Comparison of ENCODE assay signal across 13 mouse cellular contexts in genomic region chr9:68381871-68382270, GRCm38 (mm10).
A peak's percentile ranks its signal among the peaks of the same experiment; 100 is the strongest.
DNase-seq lines count a peak whose midpoint lies in the region; ATAC-seq and TF ChIP-seq lines count a peak whose summit lies in the region.
"Had no signal": no experiment of that assay in that cellular context is flagged by ENCODE, and none has a peak within 500 bp of the region (broad histone marks: within the 10 kb centered on the region; RNA-seq: fewer than 3 reads in every experiment).

No protein-coding gene starts in this region.

- ATAC-seq in intestine, postnatal 0 days: no peak
- ATAC-seq in intestine, embryonic 16.5 days: no peak
- ATAC-seq in midbrain, postnatal 0 days (ENCODE audit: low FRiP score): no peak
- no peak for ATAC-seq in midbrain, embryonic 15.5 days (replicated peaks)

- no peaks in the 10 kb centered on the region for H3K4me1 ChIP-seq in intestine, postnatal 0 days (replicated peaks; ENCODE audit: control insufficient read depth, insufficient read depth, low read length)
- H3K4me1 ChIP-seq in intestine, embryonic 16.5 days (ENCODE audit: control insufficient read depth, insufficient read depth, low read length): no peaks in the 10 kb centered on the region
- 0 out of 2 replicates have a peak, but pooled peaks cover 3% of the 10 kb centered on the region for H3K4me1 ChIP-seq in midbrain, postnatal 0 days (ENCODE audit: insufficient read depth, low read length)
- H3K4me1 ChIP-seq in midbrain, embryonic 15.5 days: no peaks in the 10 kb centered on the region

- no peaks in the 10 kb centered on the region for H3K9me3 ChIP-seq in intestine, postnatal 0 days (ENCODE audit: control insufficient read depth)
- no peaks in the 10 kb centered on the region for H3K9me3 ChIP-seq in intestine, embryonic 16.5 days (ENCODE audit: control insufficient read depth, low read length)
- no peaks in the 10 kb centered on the region for H3K9me3 ChIP-seq in midbrain, postnatal 0 days (ENCODE audit: low read length)
- no peaks in the 10 kb centered on the region for H3K9me3 ChIP-seq in midbrain, embryonic 15.5 days
- H3K9me3 ChIP-seq: midbrain, embryonic 12.5 days had no signal

- TF ChIP-seq CTCF in intestine, postnatal 0 days (IDR thresholded peaks at IDR 0.05; ENCODE audit: low read depth): peak; percentile 39
- TF ChIP-seq CTCF in midbrain, postnatal 0 days (IDR thresholded peaks at IDR 0.05): peak; percentile 51

- 84% methylated on average over 6 of the region's 6 CpGs for WGBS in intestine, postnatal 0 days
- WGBS in intestine, embryonic 16.5 days: 83% methylated on average over 6 of the region's 6 CpGs
- 84% methylated on average over 6 of the region's 6 CpGs for WGBS in midbrain, postnatal 0 days
- WGBS in midbrain, embryonic 15.5 days: 89% methylated on average over 6 of the region's 6 CpGs

- H3K27me3 ChIP-seq in intestine, postnatal 0 days (replicated peaks; ENCODE audit: control insufficient read depth, insufficient read depth, low read length): no peaks in the 10 kb centered on the region
- no peaks in the 10 kb centered on the region for H3K27me3 ChIP-seq in intestine, embryonic 16.5 days (replicated peaks; ENCODE audit: control insufficient read depth, insufficient read depth, low read length)
- no peaks in the 10 kb centered on the region for H3K27me3 ChIP-seq in midbrain, postnatal 0 days (ENCODE audit: insufficient read depth, low read length)
- H3K27me3 ChIP-seq in midbrain, embryonic 15.5 days (replicated peaks): no peaks in the 10 kb centered on the region
- H3K27me3 ChIP-seq: midbrain, embryonic 12.5 days had no signal

- DNase-seq in adrenal gland, adult (ENCODE audit: inconsistent age in 2 of 2, low spot score in 1 of 2): peak; percentile 39 to 77
- no peak for DNase-seq in adrenal gland, postnatal 4 days (ENCODE audit: low spot score in 2 of 2)
- DNase-seq in midbrain, postnatal 0 days (ENCODE audit: low spot score): no peak
- peak; percentile 11 for DNase-seq in testis, postnatal 14 days (ENCODE audit: low spot score)
- no peak for DNase-seq in ovary, postnatal 36 days (ENCODE audit: low spot score)
- DNase-seq: gastrocnemius, postnatal 36 days; kidney, adult 11 months; liver; thymus, postnatal 36 days had no signal

- H3K27ac ChIP-seq in intestine, postnatal 0 days (ENCODE audit: low read depth, low read length): no peak overlapping the region
- H3K27ac ChIP-seq in intestine, embryonic 16.5 days (ENCODE audit: low read length): no peak overlapping the region
- no peak overlapping the region for H3K27ac ChIP-seq in midbrain, postnatal 0 days (ENCODE audit: low read depth, low read length)
- H3K27ac ChIP-seq in midbrain, embryonic 15.5 days: no peak overlapping the region
- H3K27ac ChIP-seq: midbrain, embryonic 12.5 days had no signal

- no peak overlapping the region for H3K4me3 ChIP-seq in intestine, postnatal 0 days (ENCODE audit: low read depth, low read length)
- no peak overlapping the region for H3K4me3 ChIP-seq in intestine, embryonic 16.5 days (ENCODE audit: low read length)
- no peak overlapping the region for H3K4me3 ChIP-seq in midbrain, postnatal 0 days (ENCODE audit: low read depth, low read length)
- H3K4me3 ChIP-seq in midbrain, embryonic 15.5 days: no peak overlapping the region
- H3K4me3 ChIP-seq: midbrain, embryonic 12.5 days had no signal

- no peak overlapping the region for H3K4me2 ChIP-seq in intestine, postnatal 0 days (replicated peaks; ENCODE audit: low read depth)
- no peak overlapping the region for H3K4me2 ChIP-seq in intestine, embryonic 16.5 days (ENCODE audit: low read depth, low read length)
- H3K4me2 ChIP-seq in midbrain, postnatal 0 days (ENCODE audit: low read depth, low read length, poor library complexity, severe bottlenecking): no peak overlapping the region
- no peak overlapping the region for H3K4me2 ChIP-seq in midbrain, embryonic 15.5 days
- H3K4me2 ChIP-seq: midbrain, embryonic 12.5 days had no signal

- no peak overlapping the region for H3K9ac ChIP-seq in intestine, postnatal 0 days (ENCODE audit: low read depth, low read length)
- H3K9ac ChIP-seq in intestine, embryonic 16.5 days (ENCODE audit: low read depth, low read length): no peak overlapping the region
- H3K9ac ChIP-seq in midbrain, postnatal 0 days (replicated peaks; ENCODE audit: low read length, poor library complexity, severe bottlenecking): no peak overlapping the region
- no peak overlapping the region for H3K9ac ChIP-seq in midbrain, embryonic 15.5 days
- H3K9ac ChIP-seq: midbrain, embryonic 12.5 days had no signal

- H3K36me3 ChIP-seq in intestine, postnatal 0 days (ENCODE audit: control insufficient read depth, insufficient read depth): no peaks in the 10 kb centered on the region
- no peaks in the 10 kb centered on the region for H3K36me3 ChIP-seq in intestine, embryonic 16.5 days (ENCODE audit: control insufficient read depth, insufficient read depth, low read length)
- H3K36me3 ChIP-seq in midbrain, postnatal 0 days (ENCODE audit: insufficient read depth, low read length): no peaks in the 10 kb centered on the region
- H3K36me3 ChIP-seq in midbrain, embryonic 15.5 days (replicated peaks): no peaks in the 10 kb centered on the region
- H3K36me3 ChIP-seq: midbrain, embryonic 12.5 days had no signal

Comparison
In these comparisons a context has a peak if more than half of its experiments do, and no peak if none do; other contexts are left out.
1. DNase-seq: peak in adrenal gland, adult (2 of 2) and testis, postnatal 14 days (single experiment); none in adrenal gland, postnatal 4 days (0 of 2), midbrain, postnatal 0 days (single experiment) and ovary, postnatal 36 days (single experiment).